Mouse (Mus musculus): Measurements from ENCODE around the gene Zfp143.
"Not testable (repeated sequence)": the region's sequence is repeated elsewhere in the genome, so short reads cannot be mapped to it uniquely, and the experiment has no call there.

The Zfp143 gene

DNA sequence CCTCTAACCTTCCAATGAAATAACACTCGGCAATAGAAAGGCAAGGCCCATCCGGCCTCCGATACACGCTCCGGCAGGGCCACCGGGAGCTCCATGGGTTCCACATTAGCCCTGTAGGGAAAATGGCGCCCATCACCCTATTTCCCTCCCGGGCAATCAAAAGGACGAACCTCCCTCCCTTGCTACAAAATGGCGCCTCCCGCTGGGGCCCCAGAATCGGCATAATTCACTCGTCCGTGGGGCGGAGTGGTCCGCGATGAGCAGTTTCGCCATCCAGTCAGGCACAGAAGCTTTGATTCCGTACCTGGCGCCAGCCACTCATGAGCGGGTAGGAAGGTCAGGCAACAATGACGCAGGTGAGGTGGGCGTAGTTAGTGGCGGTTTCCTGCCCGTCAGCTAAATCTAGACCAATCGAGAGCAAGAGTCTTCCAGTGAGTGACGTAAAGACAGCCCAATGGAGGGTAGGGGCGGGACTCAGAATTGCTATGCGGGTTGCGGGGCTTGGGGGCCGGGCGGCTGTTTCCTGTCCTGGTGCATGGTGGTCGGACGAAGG, at the start of gene Zfp143:
TSS of gene Zfp143 (plus strand) at position 19 of the 553 bp plus-strand sequence.
- DNase-seq = peak; percentile 100

DNA sequence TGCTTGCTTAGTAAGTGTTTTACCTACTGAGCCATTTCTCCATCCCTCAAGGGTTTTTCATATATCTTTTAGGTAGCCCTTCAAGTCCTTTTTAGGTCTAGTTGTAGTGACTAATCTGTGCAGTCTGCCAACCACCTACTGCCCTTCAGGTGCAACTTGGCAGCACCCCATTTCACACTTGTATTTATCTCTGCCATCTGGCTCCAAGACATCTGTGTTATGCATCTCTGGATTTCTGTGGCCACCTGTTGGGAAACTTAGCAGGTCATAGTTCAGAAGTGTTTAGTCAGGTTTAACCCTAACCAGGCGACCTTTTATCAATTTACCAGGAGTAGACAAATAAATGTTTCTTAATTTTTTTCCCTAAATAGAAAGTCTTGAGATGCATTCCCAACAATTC, 49.6 kb upstream of the Zfp143 start:
- no peak for DNase-seq

DNA sequence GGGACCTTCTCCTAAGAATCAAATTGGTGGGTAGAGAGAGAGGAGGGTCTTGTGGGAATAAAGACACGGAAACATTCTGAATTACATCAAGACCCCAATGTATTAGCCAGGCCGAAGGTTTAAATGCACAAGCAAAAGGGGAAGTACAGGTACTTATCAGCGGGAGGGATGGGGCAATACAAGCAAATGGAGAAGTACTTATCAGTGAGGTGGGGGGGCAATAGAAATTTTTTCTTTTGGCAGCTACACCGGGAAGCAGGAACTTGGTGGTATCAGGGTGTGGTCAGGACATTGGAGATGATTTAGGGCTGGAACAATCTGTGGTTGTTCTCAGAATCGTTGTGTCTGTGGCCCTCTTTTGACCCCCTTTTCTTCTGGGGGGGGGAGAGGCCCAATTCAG, 46.7 kb upstream of the Zfp143 start:
- DNase-seq = no peak

DNA sequence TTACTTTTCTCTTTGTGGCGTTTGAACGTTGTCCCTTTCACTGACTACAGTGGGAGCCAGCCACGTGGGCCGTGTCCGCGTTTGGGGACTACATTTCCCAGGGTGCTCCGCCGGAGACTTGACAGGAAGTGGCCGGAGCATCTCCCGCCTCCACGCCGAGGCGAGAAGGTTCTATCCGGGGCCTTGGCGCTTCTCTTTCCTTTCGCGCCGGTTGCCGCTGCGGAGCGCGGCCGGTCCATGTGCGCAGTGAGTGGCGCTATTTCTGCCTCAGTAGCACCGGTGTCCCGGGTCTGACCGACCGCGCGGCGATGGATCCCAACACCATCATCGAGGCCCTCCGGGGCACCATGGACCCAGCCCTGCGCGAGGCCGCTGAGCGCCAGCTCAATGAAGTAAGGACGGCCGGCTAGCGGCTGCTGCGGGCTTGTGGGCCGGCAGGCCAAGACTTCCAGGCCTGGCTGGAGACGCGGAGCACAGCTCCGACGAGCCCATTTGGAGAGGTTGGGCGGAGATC, 42.8 kb upstream of the Zfp143 start, which contains the start of gene Ipo7:
TSS of gene Ipo7 (plus strand) at position 158 of the 514 bp plus-strand sequence.
- DNase-seq = peak; percentile 95

DNA sequence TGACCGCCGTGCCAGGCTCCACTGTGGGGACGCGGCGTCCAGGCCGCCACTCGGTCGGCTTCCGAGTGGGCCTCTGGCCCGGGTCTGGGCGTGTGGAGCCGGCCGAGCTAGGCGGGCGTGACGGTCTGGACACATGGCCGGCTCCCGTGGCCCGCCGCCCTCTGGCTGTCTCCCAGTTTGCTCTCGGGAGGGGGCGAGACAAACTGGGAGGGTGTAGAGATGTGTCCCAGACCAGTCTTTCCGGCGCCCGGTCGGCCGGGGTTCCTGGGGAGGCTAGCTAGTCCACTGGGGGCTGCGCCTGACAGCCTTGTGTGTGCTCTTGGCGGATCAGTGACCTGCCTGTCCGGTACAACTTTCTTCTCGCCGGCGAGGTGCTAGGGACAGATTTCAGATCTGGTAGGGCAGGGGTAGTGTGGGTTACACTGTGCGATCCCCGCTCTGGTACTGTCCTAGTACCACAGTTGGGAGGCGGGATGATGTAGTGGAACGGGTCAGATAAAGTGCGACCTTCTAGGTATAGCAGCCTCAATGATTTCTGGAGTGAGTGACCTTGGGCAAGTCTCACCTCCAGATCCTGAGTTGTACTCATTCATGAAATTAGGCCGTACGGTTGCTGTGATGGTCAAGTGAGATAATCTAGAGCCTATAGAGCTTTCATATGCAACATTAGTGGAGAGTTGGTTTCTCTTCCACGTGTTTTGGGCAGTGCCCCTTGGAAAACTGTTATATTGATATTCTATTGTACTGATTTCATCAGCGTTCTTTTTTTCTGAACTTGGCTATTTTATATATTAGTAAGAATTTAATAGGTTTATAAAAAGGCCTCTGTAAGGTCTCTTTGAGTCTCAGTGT, 42.2 kb upstream of the Zfp143 start:
- DNase-seq = peak; percentile 52

DNA sequence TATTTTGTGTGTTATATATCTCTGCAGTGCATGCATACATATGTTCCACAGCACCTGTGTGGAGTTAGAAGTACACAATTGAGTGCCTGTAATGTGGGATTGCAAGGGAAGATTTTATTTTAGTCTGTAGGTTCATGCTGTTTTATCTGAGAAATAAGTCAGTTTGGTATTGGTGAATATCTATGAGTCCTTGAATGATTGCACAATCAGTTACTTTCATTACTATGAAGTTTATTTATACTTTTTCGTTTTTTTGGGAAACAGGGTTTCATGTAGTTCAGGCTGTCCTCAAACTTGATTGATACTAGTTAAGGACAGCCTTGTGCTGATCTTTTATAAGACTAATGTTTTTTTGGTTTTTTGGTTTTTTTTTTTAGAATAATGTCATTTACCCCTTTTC, 37.5 kb upstream of the Zfp143 start:
- DNase-seq = no peak

DNA sequence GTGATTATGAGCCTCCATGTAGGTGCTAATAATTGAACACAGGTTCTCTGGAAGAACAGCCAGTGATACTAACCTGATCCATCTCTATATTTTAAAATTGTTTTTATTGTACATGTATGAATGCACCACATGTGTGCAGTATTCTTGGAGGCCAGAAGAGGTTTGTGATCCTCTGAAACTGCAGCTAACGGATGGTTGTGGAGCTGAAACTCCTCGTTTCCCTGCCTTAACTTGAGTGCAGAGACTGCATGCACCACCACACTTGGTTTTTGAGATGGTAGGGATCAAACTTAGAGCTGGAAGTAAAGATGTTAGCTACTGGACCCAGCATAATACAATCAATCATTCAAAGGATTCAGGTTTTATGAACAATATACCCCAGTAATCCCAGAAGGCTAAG, 34.4 kb upstream of the Zfp143 start:
- DNase-seq = no peak

DNA sequence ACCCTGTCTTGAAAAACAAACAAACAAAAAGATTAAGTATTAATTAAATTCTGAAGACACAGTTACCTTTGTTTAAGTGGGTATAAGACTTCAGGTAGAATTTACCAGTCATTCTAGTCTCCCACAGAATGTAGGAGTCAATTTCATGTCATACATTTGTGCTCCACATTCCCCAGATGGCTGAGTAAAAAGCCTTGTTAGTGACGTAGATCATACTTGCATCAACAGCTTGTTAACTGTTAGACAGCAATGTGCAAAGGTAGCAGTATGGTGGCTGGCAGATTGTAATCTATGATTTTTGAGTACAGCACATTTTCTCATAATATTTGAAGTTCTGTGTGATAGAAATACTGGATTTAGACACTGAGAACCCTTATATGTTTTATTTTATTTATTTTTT, 32.2 kb upstream of the Zfp143 start:
- no peak for DNase-seq

DNA sequence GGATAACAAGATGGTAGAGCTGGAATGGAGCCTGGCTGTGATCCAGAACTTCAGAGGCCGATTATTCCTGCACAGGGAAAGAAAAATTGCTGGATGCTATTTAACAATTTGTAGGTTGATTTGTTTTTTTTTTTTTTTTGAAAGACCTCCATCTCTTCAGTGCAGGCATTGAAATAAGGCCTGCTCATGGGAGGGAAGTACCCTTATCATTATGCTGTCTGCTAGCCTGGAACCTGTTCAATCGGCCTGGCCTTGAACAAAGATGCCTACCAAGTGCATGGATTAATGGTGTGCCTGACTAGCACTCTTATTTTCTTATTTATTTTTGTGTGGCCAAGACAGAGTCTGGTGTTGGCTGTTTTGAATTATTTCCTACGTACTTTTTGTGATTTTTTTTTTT, 30.7 kb upstream of the Zfp143 start:
- DNase-seq = no peak

DNA sequence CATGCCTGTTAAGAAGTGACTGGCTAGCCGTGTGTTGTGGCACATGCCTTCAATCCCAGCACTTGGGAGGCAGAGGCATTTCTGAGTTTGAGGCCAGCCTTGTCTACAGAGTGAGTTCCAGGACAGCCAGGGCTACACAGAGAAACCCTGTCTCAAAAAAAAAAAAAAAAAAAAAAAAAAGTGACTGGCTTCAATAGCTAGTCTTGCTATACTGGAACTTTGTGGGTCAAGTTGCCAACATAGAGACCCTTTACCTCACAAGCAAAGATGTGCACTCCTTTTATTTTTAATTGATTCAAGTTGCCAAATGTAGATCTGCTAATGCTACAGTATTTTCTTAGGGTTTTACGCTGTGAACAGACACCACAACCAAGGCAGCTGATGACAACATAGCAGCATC, 3.3 kb upstream of the Zfp143 start:
- not testable (repeated sequence) for DNase-seq

DNA sequence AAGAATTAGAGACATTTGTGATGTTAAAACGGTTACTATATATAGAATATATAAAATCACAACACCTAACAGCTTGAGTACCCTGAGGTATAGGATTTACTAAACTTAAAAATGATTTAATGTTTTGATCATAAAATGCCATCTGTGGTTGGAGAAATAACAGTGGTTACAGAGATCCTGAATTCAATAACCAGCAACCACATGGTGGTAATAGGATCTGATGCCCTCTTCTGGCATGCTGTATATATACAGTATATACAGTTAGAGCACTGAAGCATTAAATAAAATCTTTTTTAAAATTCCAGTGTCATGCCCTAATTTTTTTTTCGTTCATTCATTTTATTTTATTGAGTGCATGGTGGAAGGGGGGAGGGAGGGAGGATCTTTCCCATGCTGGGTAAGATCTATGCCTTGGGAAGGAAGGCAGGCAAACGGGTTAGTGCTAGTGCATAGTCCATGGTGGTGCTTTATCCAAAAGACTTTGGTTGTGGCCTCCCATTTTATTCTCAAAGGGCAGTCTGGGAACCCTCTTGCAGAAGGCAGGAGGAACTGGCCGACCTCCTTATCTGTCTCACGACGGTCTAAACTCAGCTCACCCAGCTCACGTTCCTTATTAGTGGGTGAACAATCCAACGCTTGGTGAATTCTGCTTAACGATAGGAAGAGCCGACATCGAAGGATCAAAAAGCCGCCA, 1.8 kb upstream of the Zfp143 start:
- DNase-seq = no peak

DNA sequence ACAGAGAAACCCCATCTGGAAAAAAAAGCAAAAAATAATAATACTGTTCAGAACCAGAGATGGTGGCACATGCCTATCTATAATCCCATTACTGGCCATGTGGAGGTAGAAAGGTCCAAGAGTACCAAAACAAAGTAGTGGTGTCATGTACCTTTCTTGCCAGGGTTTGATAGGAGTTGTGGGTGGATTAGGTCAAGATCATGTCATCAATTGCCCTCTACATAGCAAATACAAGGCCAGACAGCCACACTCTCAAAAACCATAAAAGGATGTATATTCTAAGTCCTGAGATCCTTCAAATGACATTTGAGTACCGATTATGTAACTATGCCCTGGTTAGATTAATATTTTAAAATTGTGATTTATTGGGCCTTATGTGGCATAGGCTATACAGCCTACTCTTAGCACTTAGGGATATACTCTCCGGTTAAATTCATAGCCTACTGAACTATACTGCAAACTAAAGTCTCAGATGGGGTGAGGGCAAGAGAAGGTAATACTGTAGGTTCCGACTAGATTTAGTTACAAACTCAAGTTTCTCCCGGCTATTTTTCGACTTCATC, 830 bp upstream of the Zfp143 start:
- DNase-seq = peak; percentile 35

DNA sequence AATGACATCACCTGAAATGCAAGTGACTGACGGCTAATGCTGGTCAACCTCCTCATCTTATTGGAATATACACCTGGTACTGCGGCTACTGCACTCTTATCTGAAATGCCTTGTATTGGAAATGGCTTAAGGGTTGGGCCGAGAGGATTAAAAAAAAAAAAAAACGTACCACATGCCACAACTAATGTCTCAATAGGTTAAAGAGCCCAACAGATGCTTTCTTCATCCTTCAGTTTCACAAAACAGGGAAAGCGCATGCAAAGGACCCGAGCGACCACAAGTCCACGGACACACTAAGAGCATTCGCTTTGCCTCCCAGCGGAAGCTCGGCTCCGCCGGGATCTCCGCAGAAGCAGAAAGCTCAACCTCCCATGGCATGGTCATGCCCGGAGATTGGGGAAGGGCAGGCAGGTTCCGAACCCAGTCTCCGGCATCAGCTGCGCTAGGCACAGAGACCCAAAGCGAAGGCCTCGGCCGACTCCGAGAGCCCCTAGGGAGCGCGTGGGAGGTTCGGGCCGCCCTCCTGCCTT, 283 bp upstream of the Zfp143 start:
- DNase-seq = no peak

DNA sequence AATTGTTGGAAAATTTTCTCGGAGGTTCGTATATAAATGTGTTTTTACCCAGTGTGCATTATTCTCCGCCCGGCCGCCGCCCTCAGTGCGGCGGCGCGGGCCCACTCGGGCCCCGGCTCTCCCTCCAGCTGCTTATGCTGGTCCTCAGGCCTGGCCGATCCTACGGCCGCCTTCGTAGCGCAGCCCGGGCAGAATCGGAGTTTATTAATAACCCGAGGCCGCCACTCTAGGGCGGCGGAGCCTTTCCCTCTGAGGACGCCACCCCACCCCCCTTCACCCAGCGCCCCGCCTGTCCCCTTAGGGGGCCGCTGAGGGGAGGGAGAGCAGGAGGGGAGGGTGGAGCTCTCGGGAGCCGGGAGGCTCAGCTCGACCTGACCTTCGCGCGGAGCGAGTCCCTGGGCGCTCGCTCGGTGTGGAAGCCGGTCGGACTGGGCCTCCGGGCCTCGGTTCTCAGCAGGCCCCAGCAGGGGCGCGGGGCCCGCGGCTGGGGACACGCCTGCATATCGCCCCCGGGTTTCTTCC, 796 bp downstream of the Zfp143 start:
- peak; percentile 94 for DNase-seq

DNA sequence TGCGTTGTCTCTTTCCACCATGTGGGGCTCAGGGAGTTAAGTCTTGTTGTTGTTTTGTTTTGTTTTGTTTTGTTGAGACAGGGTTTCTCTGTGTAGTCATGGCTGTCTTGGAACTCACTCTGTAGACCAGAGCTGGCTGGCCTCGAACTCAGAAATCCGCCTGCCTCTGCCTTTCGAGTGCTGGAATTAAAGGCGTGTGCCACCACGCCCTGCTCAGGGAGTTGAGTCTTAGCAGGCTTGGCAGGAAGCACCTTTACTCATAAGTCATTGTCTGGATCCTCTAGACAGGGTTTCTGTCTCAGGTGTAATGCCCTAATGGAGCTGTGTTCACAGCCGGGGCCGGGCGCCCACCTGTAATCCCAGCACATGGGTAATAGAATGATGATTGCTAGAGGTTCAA, 2.7 kb downstream of the Zfp143 start:
- DNase-seq = no peak

DNA sequence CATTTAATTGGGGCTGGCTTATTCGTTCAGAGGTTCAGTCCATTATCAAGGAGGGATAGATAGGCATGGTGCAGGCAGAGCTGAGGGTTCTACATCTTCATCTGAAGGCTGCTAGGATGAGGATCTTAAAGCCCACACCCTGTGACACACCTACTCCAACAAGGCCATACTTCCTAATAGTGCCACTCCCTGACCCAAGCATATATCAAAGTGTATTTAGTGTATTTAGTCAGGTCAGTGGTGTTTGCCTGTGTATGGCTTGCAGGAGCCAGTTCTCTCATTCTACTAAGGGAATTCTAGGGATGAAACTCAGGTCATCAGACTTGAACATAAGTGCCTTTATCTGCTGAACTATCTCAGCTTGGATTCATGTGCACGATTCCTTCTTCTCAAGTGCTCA, 8.1 kb downstream of the Zfp143 start:
- DNase-seq = no peak

DNA sequence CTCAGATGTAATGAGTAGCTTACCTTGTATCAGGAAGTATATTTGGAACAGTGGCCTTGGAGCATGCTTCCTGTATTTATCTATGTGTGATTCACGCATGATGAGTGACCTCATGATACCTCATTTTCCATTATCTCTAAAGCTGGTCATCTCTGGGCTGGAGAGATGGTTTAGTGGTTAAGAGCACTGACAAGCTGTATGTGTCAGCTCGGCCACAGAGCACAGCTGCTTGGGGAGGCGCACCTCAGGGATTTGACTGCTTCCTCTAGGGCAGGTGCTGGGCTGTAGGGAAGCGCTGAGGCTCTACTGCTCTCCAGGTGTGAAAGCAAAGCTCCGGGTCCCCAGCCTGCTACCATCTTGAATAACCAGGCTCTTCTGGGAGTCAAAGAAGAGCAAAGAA, 17.2 kb downstream of the Zfp143 start:
- no peak for DNase-seq

DNA sequence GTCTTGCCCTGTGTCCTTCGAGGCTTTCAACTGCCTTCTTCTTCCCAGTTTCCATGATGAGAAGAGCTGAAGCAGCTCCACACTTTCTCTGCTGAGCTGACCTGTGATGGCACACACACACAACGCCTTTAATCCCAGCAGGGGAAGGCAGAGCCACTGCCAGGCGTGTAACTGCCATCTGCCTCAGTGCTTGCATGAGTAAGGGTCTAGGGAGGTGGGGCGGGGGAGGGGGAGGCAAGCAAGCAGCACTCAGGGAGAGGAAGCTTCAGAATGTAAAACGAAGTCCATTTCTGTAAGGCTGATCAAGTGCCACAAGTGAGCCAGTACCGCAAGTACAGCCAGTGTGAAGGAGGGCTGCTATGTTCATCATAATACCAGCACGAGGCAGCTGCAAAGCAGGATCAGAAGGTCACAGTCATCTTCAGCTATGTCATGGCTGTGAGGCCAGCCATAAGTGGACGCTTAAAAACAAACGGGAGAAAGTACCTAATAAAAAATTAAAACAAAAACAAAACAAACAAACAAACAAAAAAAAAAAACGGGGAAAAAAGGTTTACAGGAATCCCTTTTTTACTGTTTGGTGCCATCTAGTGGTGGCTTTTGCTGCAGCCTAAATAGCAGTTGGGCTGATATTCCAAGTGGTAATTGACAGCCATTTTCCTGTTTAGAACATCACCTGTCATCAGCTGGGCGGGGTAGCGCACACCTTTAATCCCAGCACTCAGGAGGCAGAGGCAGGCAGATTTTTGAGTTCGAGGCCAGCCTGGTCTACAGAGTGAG, 22.6 kb downstream of the Zfp143 start:
- DNase-seq = peak; percentile 78

DNA sequence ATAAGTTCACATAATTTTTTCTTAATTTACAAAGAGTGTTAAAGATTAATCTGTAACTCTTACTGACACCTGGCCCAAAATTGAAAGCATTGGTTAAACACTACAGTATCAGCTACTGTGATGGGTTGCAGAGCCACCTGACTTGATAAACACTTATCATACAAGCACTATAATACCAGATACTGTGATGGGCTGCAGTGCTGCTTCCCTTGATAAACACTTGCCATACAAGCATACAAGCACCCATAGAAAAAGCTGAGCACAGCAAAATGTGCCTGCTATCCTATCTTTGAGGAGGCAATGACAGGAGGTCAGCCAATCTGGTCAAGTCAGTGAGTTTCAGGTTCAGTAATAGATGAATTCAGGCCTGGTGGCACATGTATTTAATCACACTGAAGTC, 24.2 kb downstream of the Zfp143 start:
- no peak for DNase-seq

DNA sequence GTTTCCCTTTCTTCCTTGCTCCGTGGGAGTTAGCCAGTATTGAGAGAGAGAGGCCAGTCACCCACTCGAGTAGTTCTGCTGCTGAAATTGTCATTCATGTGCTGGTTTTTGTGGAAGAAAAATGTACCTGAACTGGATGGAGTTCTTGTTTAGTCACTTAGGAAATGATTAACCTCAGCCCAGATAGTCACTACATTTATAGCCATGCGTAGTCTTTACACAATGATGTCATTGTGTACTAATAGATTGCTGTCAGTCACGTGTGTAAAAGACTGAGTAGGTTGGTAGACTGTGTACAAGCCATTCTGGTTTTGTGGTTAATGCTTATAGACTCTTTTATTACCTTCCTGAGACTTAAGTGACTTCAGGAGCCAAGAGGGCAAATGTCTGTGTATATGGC, 26.9 kb downstream of the Zfp143 start:
- peak; percentile 37 for DNase-seq

DNA sequence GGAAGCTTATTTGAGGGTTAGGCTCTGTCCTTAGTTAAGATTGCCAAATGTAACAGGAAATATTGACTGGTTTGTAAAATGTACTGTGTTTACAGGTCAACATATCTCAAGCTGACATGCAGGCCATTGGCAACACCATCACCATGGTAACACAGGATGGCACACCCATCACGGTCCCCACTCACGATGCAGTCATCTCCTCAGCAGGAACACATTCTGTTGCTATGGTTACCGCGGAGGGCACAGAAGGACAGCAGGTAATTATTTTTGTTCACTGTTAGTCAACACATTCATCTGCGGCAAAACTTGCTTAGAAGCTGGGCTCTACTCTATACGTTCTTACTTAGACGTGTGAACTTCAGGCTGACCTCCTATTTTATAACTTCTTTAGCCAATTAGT, 30.7 kb downstream of the Zfp143 start:
- no peak for DNase-seq

DNA sequence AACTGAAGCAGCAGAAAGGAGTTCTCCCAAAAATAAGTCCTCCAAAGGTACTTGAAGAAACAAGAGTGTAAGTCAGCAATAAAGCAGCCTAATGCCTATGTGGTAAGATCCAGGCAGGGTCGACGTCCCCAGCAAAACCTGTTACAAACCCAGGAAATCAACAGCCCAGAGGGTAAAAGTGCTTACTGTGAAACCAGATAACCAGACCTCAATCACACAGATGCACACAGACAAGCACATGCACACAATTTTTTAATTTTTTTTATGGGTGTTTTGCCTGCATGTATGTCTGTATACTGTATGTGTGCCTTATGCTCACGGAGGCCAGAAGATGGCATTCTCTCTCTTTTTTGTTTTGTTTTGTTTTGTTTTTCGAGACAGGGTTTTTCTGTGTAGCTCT, 35.3 kb downstream of the Zfp143 start:
- no peak for DNase-seq
